Mouse (Mus musculus): ENCODE data around the gene Col19a1.

DNA sequence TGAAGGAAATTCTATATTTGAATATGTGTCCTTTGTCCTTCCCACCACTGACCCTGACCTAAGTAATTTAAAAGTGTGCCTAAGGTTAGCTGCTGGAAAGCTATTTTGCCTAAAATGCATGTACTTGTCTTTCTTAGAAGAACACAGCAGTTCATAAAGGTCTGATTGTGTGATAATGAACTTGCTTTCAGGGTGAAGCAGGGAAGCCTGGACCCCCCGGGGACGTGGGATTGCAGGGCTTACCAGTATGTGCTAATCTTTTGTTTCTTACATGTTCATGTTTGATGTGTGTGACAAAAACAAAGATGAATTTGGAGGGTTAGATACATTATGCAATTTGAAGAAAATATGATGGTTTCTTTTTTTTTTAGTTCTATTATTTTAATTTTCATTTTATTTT, 365.0 kb downstream of the Col19a1 start:
- no peak for TF ChIP-seq CTCF (conservative IDR thresholded peaks at IDR 0.05; ENCODE audit: low read length)
- no peak for TF ChIP-seq POU5F1 (IDR thresholded peaks at IDR 0.05; ENCODE audit: borderline replicate concordance, low read length)

All from E14TG2a.4 (cell line).